Mouse (Mus musculus) lung, adult 18-20 months (tissue): ENCODE data around the gene Ttll12.

Source experiments
- DNase-seq, 2 experiments: peaks; one replicate each; pipeline ENCODE4 v3.0.0; 2022; ENCODE audit warnings: mixed read lengths in 2 of 2

Gene Ttll12

GRCm38 (mm10) chr15:83594513-83595363 is at the start of gene Ttll12:
Ttll12 (minus strand) TSS chr15:83595157.
- DNase-seq = peak; percentile 93 to 94

- no peak for DNase-seq
These were observed 47.6 kb upstream of the Ttll12 start for GRCm38 (mm10) chr15:83642518-83642917.

GRCm38 (mm10) chr15:83640208-83640607 is 45.3 kb upstream of the Ttll12 start:
- no peak for DNase-seq

- peak; percentile 10 to 33 for DNase-seq
These were observed 44.2 kb upstream of the Ttll12 start for GRCm38 (mm10) chr15:83639160-83639559.

- DNase-seq = no peak
These were observed 43.4 kb upstream of the Ttll12 start for GRCm38 (mm10) chr15:83638196-83638899.

GRCm38 (mm10) chr15:83636759-83637158 is 41.8 kb upstream of the Ttll12 start:
- DNase-seq = no peak

- DNase-seq = no peak
These were observed 40.3 kb upstream of the Ttll12 start for GRCm38 (mm10) chr15:83635251-83635650.

- DNase-seq = no peak
These were observed 39.1 kb upstream of the Ttll12 start for GRCm38 (mm10) chr15:83634076-83634475.

GRCm38 (mm10) chr15:83631071-83631470 is 36.1 kb upstream of the Ttll12 start:
- no peak for DNase-seq

GRCm38 (mm10) chr15:83629716-83630115 is 34.8 kb upstream of the Ttll12 start:
- no peak for DNase-seq

GRCm38 (mm10) chr15:83626142-83626645 is 31.2 kb upstream of the Ttll12 start:
- no peak for DNase-seq

GRCm38 (mm10) chr15:83615245-83615644 is 20.3 kb upstream of the Ttll12 start:
- no peak for DNase-seq

GRCm38 (mm10) chr15:83607115-83607802 is 12.3 kb upstream of the Ttll12 start:
- DNase-seq = peak; percentile 65 to 76

GRCm38 (mm10) chr15:83606700-83607099 is 11.7 kb upstream of the Ttll12 start:
- DNase-seq = no peak

- no peak for DNase-seq
These were observed 11.3 kb upstream of the Ttll12 start for GRCm38 (mm10) chr15:83606216-83606615.

GRCm38 (mm10) chr15:83603426-83603825 is 8.5 kb upstream of the Ttll12 start:
- DNase-seq = no peak

- no peak for DNase-seq
These were observed 8.1 kb upstream of the Ttll12 start for GRCm38 (mm10) chr15:83603046-83603396.

- DNase-seq = peak; percentile 36 to 40
These were observed 7.6 kb upstream of the Ttll12 start for GRCm38 (mm10) chr15:83602372-83603045.

- no peak for DNase-seq
These were observed 6.2 kb upstream of the Ttll12 start for GRCm38 (mm10) chr15:83601185-83601584.

- DNase-seq = no peak
These were observed 1.9 kb upstream of the Ttll12 start for GRCm38 (mm10) chr15:83596833-83597232.

- no peak for DNase-seq
These were observed 381 bp upstream of the Ttll12 start for GRCm38 (mm10) chr15:83595364-83595711.

- DNase-seq = no peak
These were observed 1.1 kb downstream of the Ttll12 start for GRCm38 (mm10) chr15:83593702-83594512.
